Mouse (Mus musculus): Measurements from ENCODE around the gene 4933405L10Rik. TPM values are rescaled to one million over a fixed set of nuclear protein-coding genes. Genes with fewer than 3 reads are reported as not detected.

The 4933405L10Rik gene
- polyA plus RNA-seq (2012; fragmentation: generic; extraction: Trizol), result 0.09 TPM
- long read RNA-seq, experiment 1, result 0 reads
- long read RNA-seq, experiment 2, result 0 reads

DNA sequence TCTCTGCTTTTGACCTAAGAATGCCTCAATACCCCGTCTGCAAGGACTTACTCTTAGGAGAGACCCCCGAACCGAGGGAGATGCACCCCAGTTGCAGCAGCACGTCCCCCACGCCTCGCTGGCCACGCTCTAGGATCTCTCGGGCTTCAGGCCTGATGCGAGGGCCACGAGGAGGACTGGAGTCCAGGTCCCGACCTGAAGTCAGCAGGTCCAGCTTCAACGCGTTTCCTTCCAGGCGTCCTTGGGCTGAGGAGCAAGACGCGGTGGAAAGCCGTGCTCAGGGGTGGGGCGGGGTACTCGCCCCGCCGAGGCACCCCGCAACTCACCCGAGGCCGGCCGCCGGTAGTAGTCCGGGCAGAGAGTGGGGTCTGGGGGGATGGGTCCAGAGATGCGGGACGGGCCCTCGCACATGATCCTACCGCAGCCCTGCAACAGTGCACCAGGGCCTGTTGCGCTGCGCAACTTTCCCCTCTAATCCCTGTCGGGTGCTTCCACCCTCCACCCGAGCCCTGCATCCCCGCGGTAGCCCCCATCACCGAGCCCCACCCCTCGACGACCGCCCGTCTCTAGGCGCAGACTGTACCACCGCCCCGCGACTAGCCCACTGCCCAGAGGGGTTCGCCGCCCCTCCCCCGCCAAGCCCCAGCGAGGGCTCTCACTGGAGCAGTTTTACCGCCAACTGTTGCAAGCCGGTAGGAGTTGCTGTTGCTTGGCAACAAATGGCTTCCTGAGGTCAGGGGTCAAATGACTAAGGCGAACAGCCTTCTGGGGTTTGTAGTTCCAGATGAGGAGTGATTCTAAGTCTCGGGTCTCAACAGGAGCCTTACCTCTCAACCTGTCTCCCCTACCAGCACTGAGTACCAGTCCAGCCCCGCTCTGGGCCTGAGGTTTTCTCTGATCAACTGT is at the start of gene 4933405L10Rik, which contains the start of gene Enkd1:
4933405L10Rik (plus strand) TSS at position 158 of the 906 bp plus-strand sequence.
Enkd1 (minus strand) TSS at position 713 of the 906 bp plus-strand sequence.
- peak within 1 kb of the TSS; percentile 74 for H3K4me3 ChIP-seq (ENCODE audit: insufficient read depth, poor library complexity, severe bottlenecking)
- TF ChIP-seq MYOG (IDR thresholded peaks at IDR 0.05; ENCODE audit: control insufficient read depth, extremely low read depth, insufficient read length) (no peak), USF1 (IDR thresholded peaks at IDR 0.05; ENCODE audit: low read depth) (peak; percentile 32), CTCF (IDR thresholded peaks at IDR 0.05; ENCODE audit: control insufficient read depth, insufficient read depth, insufficient read length) (no peak), MAX (IDR thresholded peaks at IDR 0.05) (no peak)
- peak within 1 kb of the TSS; percentile 78 for H3ac ChIP-seq (ENCODE audit: control insufficient read depth, insufficient read length, low read depth)
- no peaks in the 10 kb centered on the region for H3K36me3 ChIP-seq (ENCODE audit: control insufficient read depth, insufficient read depth)
- H3K79me3 ChIP-seq (ENCODE audit: low read depth), result peaks cover 1% of the 10 kb centered on the region
- peaks cover 24% of the 10 kb centered on the region for H3K79me2 ChIP-seq (ENCODE audit: control insufficient read depth, insufficient read depth)
- H3K27me3 ChIP-seq (ENCODE audit: control insufficient read depth, insufficient read depth, insufficient read length), result no peaks in the 10 kb centered on the region

GRCm38 (mm10) chr8:105661167-105661566 is 46.3 kb upstream of the 4933405L10Rik start:
- Histone ChIP-seq H3K79me2 (ENCODE audit: control insufficient read depth, insufficient read depth) (peaks cover 82% of the 10 kb centered on the region), H3K36me3 (ENCODE audit: control insufficient read depth, insufficient read depth) (peaks cover 33% of the 10 kb centered on the region), H3K4me3 (ENCODE audit: insufficient read depth, poor library complexity, severe bottlenecking) (no peak overlapping the region), H3K79me3 (ENCODE audit: low read depth) (peaks cover 59% of the 10 kb centered on the region), H3K27me3 (ENCODE audit: control insufficient read depth, insufficient read depth, insufficient read length) (no peaks in the 10 kb centered on the region), H3ac (ENCODE audit: control insufficient read depth, insufficient read length, low read depth) (no peak overlapping the region)
- TF ChIP-seq CEBPB (IDR thresholded peaks at IDR 0.05; ENCODE audit: low read depth) (no peak), FOSL1 (IDR thresholded peaks at IDR 0.05; ENCODE audit: insufficient read depth, low read length, poor library complexity, severe bottlenecking) (no peak), USF1 (IDR thresholded peaks at IDR 0.05; ENCODE audit: low read depth) (no peak), MAX (IDR thresholded peaks at IDR 0.05) (no peak), MYOD1 (IDR thresholded peaks at IDR 0.05; ENCODE audit: control insufficient read depth, insufficient read length, low read depth) (no peak), CTCF (IDR thresholded peaks at IDR 0.05; ENCODE audit: control insufficient read depth, insufficient read depth, insufficient read length) (no peak), MYOG (IDR thresholded peaks at IDR 0.05; ENCODE audit: control insufficient read depth, extremely low read depth, insufficient read length) (no peak)

GRCm38 (mm10) chr8:105677891-105678290 is 29.6 kb upstream of the 4933405L10Rik start:
- H3ac ChIP-seq (ENCODE audit: control insufficient read depth, insufficient read length, low read depth), result no peak overlapping the region
- H3K27me3 ChIP-seq (ENCODE audit: control insufficient read depth, insufficient read depth, insufficient read length), result no peaks in the 10 kb centered on the region
- H3K4me3 ChIP-seq (ENCODE audit: insufficient read depth, poor library complexity, severe bottlenecking), result no peak overlapping the region
- no peak for TF ChIP-seq MAX (IDR thresholded peaks at IDR 0.05)
- TF ChIP-seq MYOD1 (IDR thresholded peaks at IDR 0.05; ENCODE audit: control insufficient read depth, insufficient read length, low read depth), result no peak
- no peak for TF ChIP-seq FOSL1 (IDR thresholded peaks at IDR 0.05; ENCODE audit: insufficient read depth, low read length, poor library complexity, severe bottlenecking)
- TF ChIP-seq CEBPB (IDR thresholded peaks at IDR 0.05; ENCODE audit: low read depth), result no peak
- TF ChIP-seq CTCF (IDR thresholded peaks at IDR 0.05; ENCODE audit: control insufficient read depth, insufficient read depth, insufficient read length), result no peak
- H3K79me3 ChIP-seq (ENCODE audit: low read depth), result no peaks in the 10 kb centered on the region
- H3K36me3 ChIP-seq (ENCODE audit: control insufficient read depth, insufficient read depth), result peaks cover 89% of the 10 kb centered on the region
- no peaks in the 10 kb centered on the region for H3K79me2 ChIP-seq (ENCODE audit: control insufficient read depth, insufficient read depth)

GRCm38 (mm10) chr8:105685325-105685724 is 22.1 kb upstream of the 4933405L10Rik start:
- H3ac ChIP-seq (ENCODE audit: control insufficient read depth, insufficient read length, low read depth), result no peak overlapping the region
- H3K79me2 ChIP-seq (ENCODE audit: control insufficient read depth, insufficient read depth), result no peaks in the 10 kb centered on the region
- TF ChIP-seq MYOG (IDR thresholded peaks at IDR 0.05; ENCODE audit: control insufficient read depth, extremely low read depth, insufficient read length) (no peak), MYOD1 (IDR thresholded peaks at IDR 0.05; ENCODE audit: control insufficient read depth, insufficient read length, low read depth) (no peak), CTCF (IDR thresholded peaks at IDR 0.05; ENCODE audit: control insufficient read depth, insufficient read depth, insufficient read length) (no peak), FOSL1 (IDR thresholded peaks at IDR 0.05; ENCODE audit: insufficient read depth, low read length, poor library complexity, severe bottlenecking) (no peak), MAX (IDR thresholded peaks at IDR 0.05) (no peak), USF1 (IDR thresholded peaks at IDR 0.05; ENCODE audit: low read depth) (no peak), CEBPB (IDR thresholded peaks at IDR 0.05; ENCODE audit: low read depth) (no peak)
- H3K79me3 ChIP-seq (ENCODE audit: low read depth), result no peaks in the 10 kb centered on the region
- no peak overlapping the region for H3K4me3 ChIP-seq (ENCODE audit: insufficient read depth, poor library complexity, severe bottlenecking)
- H3K36me3 ChIP-seq (ENCODE audit: control insufficient read depth, insufficient read depth), result peaks cover 42% of the 10 kb centered on the region
- H3K27me3 ChIP-seq (ENCODE audit: control insufficient read depth, insufficient read depth, insufficient read length), result no peaks in the 10 kb centered on the region

GRCm38 (mm10) chr8:105685796-105686308 is 21.6 kb upstream of the 4933405L10Rik start, which contains the start of gene Carmil2:
Gene Carmil2, plus strand, starts transcription at chr8:105686274.
- Histone ChIP-seq H3K4me3 (ENCODE audit: insufficient read depth, poor library complexity, severe bottlenecking) (no peak within 1 kb of the TSS), H3K79me3 (ENCODE audit: low read depth) (no peaks in the 10 kb centered on the region), H3ac (ENCODE audit: control insufficient read depth, insufficient read length, low read depth) (no peak within 1 kb of the TSS), H3K79me2 (ENCODE audit: control insufficient read depth, insufficient read depth) (no peaks in the 10 kb centered on the region), H3K36me3 (ENCODE audit: control insufficient read depth, insufficient read depth) (peaks cover 37% of the 10 kb centered on the region), H3K27me3 (ENCODE audit: control insufficient read depth, insufficient read depth, insufficient read length) (no peaks in the 10 kb centered on the region)
- TF ChIP-seq MYOD1 (IDR thresholded peaks at IDR 0.05; ENCODE audit: control insufficient read depth, insufficient read length, low read depth) (no peak), USF1 (IDR thresholded peaks at IDR 0.05; ENCODE audit: low read depth) (no peak), CTCF (IDR thresholded peaks at IDR 0.05; ENCODE audit: control insufficient read depth, insufficient read depth, insufficient read length) (peak; percentile 72)
